Mouse (Mus musculus): ENCODE data around the gene Ube2g2.

GRCm38 (mm10) chr10:77645571-77645970, 23.5 kb downstream of the Ube2g2 start:
- no peak for TF ChIP-seq CTCF (IDR thresholded peaks at IDR 0.05; ENCODE audit: control insufficient read depth, insufficient read depth, low read length)
- no peak for TF ChIP-seq POLR2A (IDR thresholded peaks at IDR 0.05; ENCODE audit: borderline replicate concordance, control insufficient read depth, low read depth, low read length)
